Mouse (Mus musculus) lung, postnatal 0 days (tissue): ENCODE data around the gene Smtnl1.

Experiments used
- CTCF ChIP-seq: IDR thresholded peaks from 2 replicates; pipeline ENCODE4 v1.5.1; 2016; ENCODE audit warnings: antibody characterized with exemption, mild to moderate bottlenecking
- EP300 ChIP-seq: IDR thresholded peaks from 2 replicates; pipeline ENCODE4 v1.6.1; 2016; ENCODE audit warnings: antibody characterized with exemption, mild to moderate bottlenecking, control low read depth

GRCm38 (mm10) chr2:84761309-84761708 is 61.1 kb downstream of the Smtnl1 start:
- TF ChIP-seq CTCF (no peak), EP300 (no peak)
